ENCODE assay signal across 8 mouse cellular contexts in the genomic region with DNA sequence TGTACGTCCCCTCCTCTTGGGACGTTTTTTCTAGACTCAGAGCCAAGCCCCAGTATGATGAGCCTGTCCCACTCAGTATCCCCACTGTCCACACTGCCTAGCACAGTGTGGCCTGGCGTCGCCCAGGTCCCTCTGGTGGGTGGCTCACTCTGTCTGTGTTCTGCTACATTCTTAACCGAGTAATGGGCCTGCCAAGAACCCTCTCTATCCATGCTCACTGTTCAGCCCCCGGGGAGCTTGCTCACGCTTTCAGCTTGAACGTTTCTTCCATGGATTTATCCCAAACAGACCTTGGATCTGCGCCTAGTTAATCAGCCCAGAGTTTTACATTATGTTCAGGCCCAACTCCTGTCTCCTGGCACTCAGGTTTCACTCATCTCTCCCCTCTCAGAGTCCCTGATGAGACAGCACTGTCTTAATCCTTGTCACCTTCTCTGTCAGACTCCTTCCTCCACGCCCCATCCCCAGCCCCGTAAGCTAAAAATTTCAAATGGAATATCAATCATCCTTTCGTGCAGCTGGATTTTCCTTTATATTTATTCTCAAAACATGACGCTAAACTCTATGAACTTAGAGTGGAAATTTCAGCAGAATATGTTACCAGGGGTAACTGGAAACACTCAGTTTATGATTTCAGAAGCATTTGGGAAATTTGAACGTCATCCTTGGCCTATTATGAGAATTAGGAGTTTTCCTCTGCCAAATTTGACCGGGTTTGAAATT.
DNase-seq lines count a peak whose midpoint lies in the region; ATAC-seq and TF ChIP-seq lines count a peak whose summit lies in the region.

No protein-coding gene starts in this region.

- H3K27ac ChIP-seq in kidney, embryonic 15.5 days, result peak overlapping the region; percentile 92
- peak overlapping the region; percentile 22; the same call in 1 of the 2 replicates for H3K27ac ChIP-seq in cerebellum, adult 2 months (ENCODE audit: insufficient read depth, low read length)
- H3K27ac ChIP-seq in intestine, embryonic 16.5 days (ENCODE audit: low read length), result peak overlapping the region; percentile 79

- TF ChIP-seq POLR2A in cerebellum, adult 2 months (IDR thresholded peaks at IDR 0.05; ENCODE audit: borderline replicate concordance, insufficient read depth, low read length), result no peak

- no peak overlapping the region for H3K4me3 ChIP-seq in kidney, embryonic 15.5 days (replicated peaks)
- H3K4me3 ChIP-seq in cerebellum, adult 2 months (replicated peaks; ENCODE audit: insufficient read depth, low read depth, low read length), result no peak overlapping the region
- H3K4me3 ChIP-seq in intestine, embryonic 16.5 days (ENCODE audit: low read length), result no peak overlapping the region

- no peaks in the 10 kb centered on the region for H3K27me3 ChIP-seq in kidney, embryonic 15.5 days
- no peaks in the 10 kb centered on the region for H3K27me3 ChIP-seq in cerebellum, adult 2 months (ENCODE audit: control insufficient read depth, insufficient read depth, low read length)
- H3K27me3 ChIP-seq in intestine, embryonic 16.5 days (replicated peaks; ENCODE audit: control insufficient read depth, insufficient read depth, low read length), result no peaks in the 10 kb centered on the region

- no peak for TF ChIP-seq CTCF in cerebellum, adult 2 months (IDR thresholded peaks at IDR 0.05; ENCODE audit: borderline replicate concordance, insufficient read depth, low read depth, low read length)

- ATAC-seq in kidney, embryonic 15.5 days (replicated peaks; ENCODE audit: low FRiP score), result no peak; the same call in 1 of the 2 replicates
- ATAC-seq in intestine, embryonic 16.5 days, result 0 out of 2 replicates have a peak, but pooled peaks have one; percentile 32
- no peak for ATAC-seq in CD4-positive, CD25-positive, alpha-beta regulatory T cell, adult 4 months

- H3K36me3 ChIP-seq in kidney, embryonic 15.5 days, result peaks cover 16% of the 10 kb centered on the region
- 0 out of 2 replicates have a peak, but pooled peaks cover 2% of the 10 kb centered on the region for H3K36me3 ChIP-seq in intestine, embryonic 16.5 days (ENCODE audit: control insufficient read depth, insufficient read depth, low read length)

- H3K9ac ChIP-seq in kidney, embryonic 15.5 days, result no peak overlapping the region
- no peak overlapping the region for H3K9ac ChIP-seq in intestine, embryonic 16.5 days (ENCODE audit: low read depth, low read length)

- H3K4me1 ChIP-seq in kidney, embryonic 15.5 days, result peaks cover 46% of the 10 kb centered on the region
- peaks cover 17% of the 10 kb centered on the region for H3K4me1 ChIP-seq in cerebellum, adult 2 months (ENCODE audit: control insufficient read depth, insufficient read depth, low read length)
- H3K4me1 ChIP-seq in intestine, embryonic 16.5 days (ENCODE audit: control insufficient read depth, insufficient read depth, low read length), result peaks cover 26% of the 10 kb centered on the region

- no peak for DNase-seq in kidney, postnatal 14 days
- DNase-seq in cerebellum, adult 2 months, result peak in 1 of 2 experiments; percentile 47
- peak; percentile 68 for DNase-seq in gastrocnemius, adult 18-20 months (ENCODE audit: low spot score)
- no peak for DNase-seq in Muller cell, postnatal 12 days (ENCODE audit: inconsistent ontology term)
- DNase-seq in ovary, adult 18-20 months (ENCODE audit: low spot score), result no peak

- 65% methylated on average over 15 of the region's 15 CpGs for WGBS in kidney, embryonic 15.5 days
- 38% methylated on average over 15 of the region's 15 CpGs for WGBS in cerebellum, adult 2 months
- 65% methylated on average over 15 of the region's 15 CpGs for WGBS in intestine, embryonic 16.5 days

- no peaks in the 10 kb centered on the region for H3K9me3 ChIP-seq in kidney, embryonic 15.5 days (replicated peaks)
- no peaks in the 10 kb centered on the region for H3K9me3 ChIP-seq in intestine, embryonic 16.5 days (ENCODE audit: control insufficient read depth, low read length)

- no peak overlapping the region for H3K4me2 ChIP-seq in kidney, embryonic 15.5 days
- no peak overlapping the region for H3K4me2 ChIP-seq in intestine, embryonic 16.5 days (ENCODE audit: low read depth, low read length)

Comparison
In these comparisons a context has a peak if more than half of its experiments do, and no peak if none do; other contexts are left out.
1. H3K27ac ChIP-seq: peak in every context shown above with its lines; median percentile 92 in kidney, embryonic 15.5 days; 79 in intestine, embryonic 16.5 days; 22 in cerebellum, adult 2 months.